Mouse (Mus musculus) midbrain, embryonic 13.5 days (tissue): ENCODE measurements around the gene Thbs2. TPM values are rescaled to one million over a fixed set of nuclear protein-coding genes. Genes with fewer than 3 reads are reported as not detected.

Experiments
- ATAC-seq: fragments of 200-750 bp; cut with Nextera tagmentation; 2 replicates; pipeline ENCODE4 v1.8.0; 2017; ENCODE audit warnings: mild to moderate bottlenecking, moderate TSS enrichment, moderate library complexity
- H3K27ac ChIP-seq: fragments of 300-500 bp; sonication (generic); 2 replicates; pipeline ENCODE4 v1.5.1; 2015; ENCODE audit warnings: inconsistent platforms, mild to moderate bottlenecking, moderate library complexity
- H3K27me3 ChIP-seq: fragments of 300-500 bp; sonication (generic); 2 replicates; pipeline ENCODE4 v1.6.1; 2015; ENCODE audit warnings: mild to moderate bottlenecking, inconsistent platforms
- H3K36me3 ChIP-seq: fragments of 300-500 bp; sonication (generic); 2 replicates; pipeline ENCODE4 v1.6.1; 2015; ENCODE audit warnings: mild to moderate bottlenecking, inconsistent platforms
- H3K4me1 ChIP-seq: fragments of 300-500 bp; sonication (generic); replicated peaks from 2 replicates; pipeline ENCODE4 v1.6.1; 2015; ENCODE audit warnings: inconsistent platforms
- H3K4me2 ChIP-seq: fragments of 300-500 bp; sonication (generic); replicated peaks from 2 replicates; pipeline ENCODE4 v1.6.1; 2015; ENCODE audit warnings: moderate library complexity, mild to moderate bottlenecking, inconsistent platforms
- H3K4me3 ChIP-seq: fragments of 300-500 bp; sonication (generic); replicated peaks from 2 replicates; pipeline ENCODE4 v1.5.1; 2015; ENCODE audit warnings: mild to moderate bottlenecking, inconsistent platforms
- H3K9ac ChIP-seq: fragments of 300-500 bp; sonication (generic); replicated peaks from 2 replicates; pipeline ENCODE4 v1.6.1; 2015; ENCODE audit warnings: mild to moderate bottlenecking, inconsistent platforms
- H3K9me3 ChIP-seq: fragments of 300-500 bp; sonication (generic); 2 replicates; pipeline ENCODE4 v1.6.1; 2016; ENCODE audit warnings: mild to moderate bottlenecking, inconsistent platforms
- whole genome bisulfite sequencing: fragments of 180-500 bp; shearing (Covaris S2); methylation state at CpG from one replicate; pipeline ENCODE4 v1.1.7; 2015; 5-methylcytosine and 5-hydroxymethylcytosine counted together
- polyA plus RNA-seq: library from polyadenylated mRNA; unstranded; fragments of >200 nt; fragmentation: Nextera tagmentation; extraction: Ambion mirVana; gene quantifications from 2 replicates; pipeline ENCODE4 v1.2.1, GENCODE M21; 2015

The Thbs2 gene
- polyA plus RNA-seq, 1 experiment from 2014 or later = 1.2 TPM

DNA sequence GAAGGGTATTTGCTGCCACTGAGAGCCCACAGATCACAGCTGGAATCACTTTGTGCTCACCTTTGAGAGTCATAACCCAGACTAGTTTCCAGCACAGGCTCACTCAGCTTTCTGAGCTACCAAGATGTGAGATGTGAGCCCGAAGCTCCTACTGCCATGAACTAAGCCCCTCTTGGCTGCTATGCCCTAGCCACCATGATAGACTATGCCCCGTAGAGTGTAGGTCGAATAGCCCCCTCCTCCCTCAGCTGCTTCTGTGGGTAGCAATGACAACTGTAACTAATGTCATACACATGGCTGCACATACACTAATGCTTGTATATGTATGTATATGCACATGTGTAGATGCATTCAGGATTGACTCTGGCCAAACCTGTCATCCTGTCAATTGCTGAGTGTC, 20.3 kb upstream of the Thbs2 start:
- no peaks in the 10 kb centered on the region for H3K36me3 ChIP-seq
- H3K4me1 ChIP-seq = peaks cover 10% of the 10 kb centered on the region; the same call in 1 of the 2 replicates
- H3K4me2 ChIP-seq = no peak overlapping the region
- H3K9ac ChIP-seq = no peak overlapping the region
- no peak for ATAC-seq
- no peaks in the 10 kb centered on the region for H3K9me3 ChIP-seq
- H3K27ac ChIP-seq = no peak overlapping the region
- H3K4me3 ChIP-seq = no peak overlapping the region
- H3K27me3 ChIP-seq = no peaks in the 10 kb centered on the region
- 78% methylated on average over 3 of the region's 3 CpGs for WGBS

DNA sequence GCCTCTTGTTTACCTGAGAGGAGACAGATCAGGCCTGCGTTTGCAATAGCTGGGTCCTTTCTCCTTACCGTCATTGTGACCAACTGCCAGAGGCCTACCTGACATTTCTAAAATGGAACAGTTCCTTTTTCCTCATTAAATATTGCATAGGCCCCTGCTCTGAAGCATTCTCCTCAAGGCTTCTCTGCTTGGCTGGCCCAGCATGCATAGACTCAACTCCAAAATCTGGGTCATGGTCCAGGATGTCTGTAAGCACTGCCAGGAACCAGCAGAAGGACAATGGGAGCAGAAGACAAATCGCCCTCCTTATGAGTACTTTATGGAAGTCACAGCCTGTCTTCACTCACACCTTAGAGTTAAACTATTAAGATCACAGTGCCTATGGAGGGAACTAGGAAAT, 17.7 kb upstream of the Thbs2 start:
- Histone ChIP-seq H3K27ac (no peak overlapping the region), H3K27me3 (no peaks in the 10 kb centered on the region), H3K9ac (no peak overlapping the region), H3K9me3 (no peaks in the 10 kb centered on the region), H3K4me1 (peaks cover 6% of the 10 kb centered on the region; the same call in 1 of the 2 replicates), H3K4me3 (no peak overlapping the region), H3K4me2 (no peak overlapping the region), H3K36me3 (no peaks in the 10 kb centered on the region)
- ATAC-seq = no peak
- whole genome bisulfite sequencing = 93% methylated on average over 3 of the region's 3 CpGs

DNA sequence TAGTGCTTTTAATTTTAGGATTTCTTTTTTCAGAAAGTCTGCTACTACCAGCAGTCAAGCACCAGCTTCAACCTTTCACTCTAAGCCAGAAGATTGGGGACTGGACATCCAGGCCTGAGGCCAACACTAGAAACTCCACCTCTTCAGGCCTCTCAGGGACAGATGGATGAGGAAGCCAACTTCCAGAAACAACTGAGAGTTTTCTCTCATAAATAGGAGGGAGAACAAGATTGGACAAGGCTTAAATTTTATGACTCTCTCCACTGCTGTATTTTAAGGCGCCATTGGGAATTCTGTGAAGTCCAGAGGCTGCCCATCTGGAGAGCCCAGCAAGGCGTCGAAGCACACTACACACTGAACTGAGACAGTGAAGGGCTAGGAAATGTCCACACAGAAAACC, 17.0 kb upstream of the Thbs2 start:
- H3K27ac ChIP-seq = no peak overlapping the region
- no peak overlapping the region for H3K9ac ChIP-seq
- no peak for ATAC-seq
- H3K4me3 ChIP-seq = no peak overlapping the region
- WGBS = 93% methylated on average over 3 of the region's 3 CpGs
- peaks cover 6% of the 10 kb centered on the region; the same call in 1 of the 2 replicates for H3K4me1 ChIP-seq
- no peaks in the 10 kb centered on the region for H3K9me3 ChIP-seq
- no peak overlapping the region for H3K4me2 ChIP-seq
- H3K36me3 ChIP-seq = no peaks in the 10 kb centered on the region
- H3K27me3 ChIP-seq = no peaks in the 10 kb centered on the region

DNA sequence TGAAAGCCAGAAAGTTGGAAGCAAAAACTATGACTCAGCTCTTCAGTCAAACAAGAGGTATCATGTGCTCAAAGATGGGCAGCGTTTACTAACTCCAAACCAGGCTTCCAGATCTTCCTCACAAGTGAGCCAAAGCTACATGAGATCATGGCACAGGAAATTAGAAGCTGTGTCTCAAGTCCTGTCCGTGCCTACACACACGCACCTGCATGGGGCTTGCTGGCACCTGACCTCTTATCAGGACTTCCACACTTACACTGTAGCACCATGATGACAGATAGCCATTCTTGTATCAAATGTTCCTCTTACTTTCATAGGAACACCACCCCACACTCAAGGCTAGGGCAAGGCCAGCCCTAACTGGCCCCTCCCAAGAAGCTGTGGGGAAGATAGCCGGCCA, 12.0 kb upstream of the Thbs2 start:
- Histone ChIP-seq H3K4me1 (no peaks in the 10 kb centered on the region), H3K9me3 (no peaks in the 10 kb centered on the region), H3K9ac (no peak overlapping the region), H3K4me3 (no peak overlapping the region), H3K27ac (no peak overlapping the region), H3K27me3 (no peaks in the 10 kb centered on the region), H3K4me2 (no peak overlapping the region), H3K36me3 (no peaks in the 10 kb centered on the region)
- no peak for ATAC-seq
- 93% methylated on average over 4 of the region's 4 CpGs for WGBS

DNA sequence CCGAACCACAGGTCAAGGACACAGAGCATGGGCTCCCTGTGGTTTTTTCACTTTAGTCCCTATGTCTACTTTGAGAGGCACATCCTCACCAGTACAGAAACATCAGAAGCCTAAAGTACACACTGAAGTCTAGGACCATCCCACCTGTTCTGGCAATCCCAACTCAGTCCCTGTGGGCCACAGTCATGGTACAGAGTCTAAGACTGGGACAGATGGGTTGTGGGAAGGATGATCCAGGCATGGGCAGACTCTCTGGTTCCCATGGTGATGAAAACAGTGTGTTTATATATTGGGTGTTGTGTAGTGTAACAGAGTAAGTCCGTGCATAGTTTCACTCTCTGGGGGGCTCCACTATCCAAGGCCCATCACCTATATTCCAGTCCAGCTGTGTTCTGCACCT, 11.4 kb upstream of the Thbs2 start:
- H3K4me1 ChIP-seq = no peaks in the 10 kb centered on the region
- no peak overlapping the region for H3K9ac ChIP-seq
- no peaks in the 10 kb centered on the region for H3K9me3 ChIP-seq
- ATAC-seq = no peak
- H3K27me3 ChIP-seq = no peaks in the 10 kb centered on the region
- no peaks in the 10 kb centered on the region for H3K36me3 ChIP-seq
- 81% methylated on average over 2 of the region's 2 CpGs for WGBS
- H3K4me3 ChIP-seq = no peak overlapping the region
- no peak overlapping the region for H3K4me2 ChIP-seq
- H3K27ac ChIP-seq = no peak overlapping the region

DNA sequence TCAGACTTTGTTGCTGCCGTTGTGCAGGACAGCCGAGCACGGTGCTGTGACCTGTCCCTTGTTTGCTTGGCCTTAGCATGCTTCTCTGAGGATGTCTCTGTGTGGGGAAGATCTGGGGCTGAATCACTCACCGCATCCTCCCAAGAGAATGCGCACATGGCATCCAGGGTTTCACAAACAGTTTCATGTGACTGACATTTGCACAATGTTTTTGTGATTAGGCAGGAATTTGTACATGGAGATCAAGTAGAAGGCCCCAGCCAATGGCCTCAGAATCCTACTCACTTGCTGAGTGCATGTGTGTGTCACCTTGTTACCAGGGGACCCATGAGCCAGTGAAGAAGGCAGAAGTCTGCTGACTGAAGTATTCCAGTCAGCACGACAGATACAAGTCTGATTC, 9.7 kb upstream of the Thbs2 start:
- no peak for ATAC-seq
- Histone ChIP-seq H3K36me3 (no peaks in the 10 kb centered on the region), H3K27me3 (no peaks in the 10 kb centered on the region), H3K4me3 (no peak overlapping the region), H3K9me3 (no peaks in the 10 kb centered on the region), H3K4me2 (no peak overlapping the region), H3K9ac (no peak overlapping the region), H3K27ac (no peak overlapping the region), H3K4me1 (no peaks in the 10 kb centered on the region)
- WGBS = 89% methylated on average over 6 of the region's 6 CpGs

DNA sequence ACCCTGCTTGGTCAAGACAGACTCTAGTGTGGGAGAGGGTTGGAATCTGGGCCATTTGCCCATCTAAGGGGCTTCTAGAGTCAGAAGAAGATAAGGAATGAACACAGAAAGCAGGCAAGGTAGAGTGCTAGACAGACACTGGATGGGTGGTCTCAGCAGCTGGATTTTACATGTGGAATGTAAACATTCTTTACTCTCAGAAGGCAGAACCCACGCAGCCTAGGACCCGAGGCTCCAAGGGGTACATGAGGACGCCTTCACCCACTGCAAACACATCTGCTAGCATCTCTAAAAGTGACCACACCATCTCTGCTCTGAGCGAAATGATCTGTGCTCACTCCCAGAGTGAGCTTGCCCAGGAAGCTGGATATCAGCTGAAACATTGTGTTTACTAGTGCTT, 9.2 kb upstream of the Thbs2 start:
- no peak overlapping the region for H3K4me2 ChIP-seq
- no peaks in the 10 kb centered on the region for H3K27me3 ChIP-seq
- no peaks in the 10 kb centered on the region for H3K36me3 ChIP-seq
- H3K4me1 ChIP-seq = no peaks in the 10 kb centered on the region
- no peak overlapping the region for H3K9ac ChIP-seq
- no peaks in the 10 kb centered on the region for H3K9me3 ChIP-seq
- no peak overlapping the region for H3K4me3 ChIP-seq
- no peak for ATAC-seq
- 82% methylated on average over 4 of the region's 4 CpGs for WGBS
- no peak overlapping the region for H3K27ac ChIP-seq

DNA sequence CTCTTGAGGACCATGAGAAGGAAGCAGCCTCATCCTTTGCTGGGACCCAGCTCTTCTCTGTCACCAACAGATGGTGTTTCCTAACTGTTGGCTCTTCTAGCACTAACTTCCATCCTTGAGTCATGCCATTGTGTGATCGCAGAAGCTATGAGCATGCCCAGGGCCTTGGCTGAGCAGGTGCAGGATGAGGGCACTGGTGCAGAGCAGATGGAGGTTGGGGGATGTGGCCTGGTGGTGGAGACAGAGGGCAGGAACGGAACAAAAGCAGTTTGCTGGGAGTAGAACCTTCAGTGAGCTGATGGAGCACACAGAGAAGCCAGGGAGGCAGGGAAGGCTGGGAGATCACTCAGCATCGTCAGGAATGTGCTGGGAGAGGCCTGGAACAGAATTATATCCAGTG, 8.7 kb upstream of the Thbs2 start:
- 68% methylated on average over 3 of the region's 3 CpGs for whole genome bisulfite sequencing

DNA sequence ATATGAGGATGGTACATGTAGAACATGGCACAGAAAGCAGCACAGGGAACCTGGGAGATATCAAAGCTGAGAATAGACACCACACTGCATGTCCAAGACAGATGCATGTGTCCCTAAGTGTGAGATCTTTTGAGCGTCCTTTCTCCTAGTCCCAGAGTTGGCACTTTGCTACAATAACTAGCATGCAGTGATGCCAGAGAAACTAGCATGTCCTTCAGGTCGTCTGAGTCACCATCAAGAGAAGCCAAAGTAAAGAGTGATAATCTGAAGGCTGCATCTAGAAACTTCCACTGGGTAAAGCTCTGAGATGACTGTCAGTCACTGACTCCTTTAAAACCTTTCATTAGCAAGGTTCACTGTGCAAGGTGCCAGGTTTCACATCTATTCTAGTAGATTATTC, 7.9 kb upstream of the Thbs2 start:
- ATAC-seq = no peak
- WGBS = 72% methylated on average over 2 of the region's 2 CpGs

More for the DNA sequence above, 8.7 kb upstream of the Thbs2 start:
- no peak for ATAC-seq
- H3K27me3 ChIP-seq = no peaks in the 10 kb centered on the region
- H3K4me2 ChIP-seq = no peak overlapping the region
- no peaks in the 10 kb centered on the region for H3K36me3 ChIP-seq
- H3K27ac ChIP-seq = no peak overlapping the region
- no peak overlapping the region for H3K4me3 ChIP-seq
- no peaks in the 10 kb centered on the region for H3K9me3 ChIP-seq
- H3K4me1 ChIP-seq = no peaks in the 10 kb centered on the region
- no peak overlapping the region for H3K9ac ChIP-seq

DNA sequence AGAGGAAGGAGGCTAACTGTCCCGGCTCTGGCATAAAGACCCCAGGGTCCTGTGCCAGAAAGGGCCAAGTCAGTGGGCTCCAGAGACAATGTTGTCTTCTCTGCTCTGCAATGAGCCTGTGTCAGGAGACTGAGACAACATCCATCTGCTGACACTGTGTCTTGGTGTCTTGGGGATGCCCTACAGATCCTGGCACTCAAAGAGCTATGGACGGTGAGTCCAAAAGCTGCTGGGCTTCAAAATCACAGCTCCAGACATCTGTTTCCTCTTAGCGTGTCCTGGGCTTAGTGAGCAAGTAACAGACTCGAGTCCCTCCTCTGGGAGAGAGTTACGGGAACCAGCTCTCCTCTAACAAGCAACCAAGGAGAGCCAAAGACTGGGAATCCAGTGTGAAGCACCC, 6.2 kb upstream of the Thbs2 start:
- Histone ChIP-seq H3K27me3 (no peaks in the 10 kb centered on the region), H3K27ac (no peak overlapping the region), H3K4me1 (no peaks in the 10 kb centered on the region), H3K9me3 (no peaks in the 10 kb centered on the region), H3K9ac (no peak overlapping the region), H3K36me3 (no peaks in the 10 kb centered on the region), H3K4me3 (no peak overlapping the region), H3K4me2 (no peak overlapping the region)
- WGBS = 80% methylated on average over 5 of the region's 5 CpGs
- ATAC-seq = no peak

More for the DNA sequence above, 7.9 kb upstream of the Thbs2 start:
- no peaks in the 10 kb centered on the region for H3K36me3 ChIP-seq
- H3K9ac ChIP-seq = no peak overlapping the region
- H3K4me2 ChIP-seq = no peak overlapping the region
- no peaks in the 10 kb centered on the region for H3K27me3 ChIP-seq
- no peak overlapping the region for H3K4me3 ChIP-seq
- H3K4me1 ChIP-seq = no peaks in the 10 kb centered on the region
- H3K27ac ChIP-seq = no peak overlapping the region
- no peaks in the 10 kb centered on the region for H3K9me3 ChIP-seq

DNA sequence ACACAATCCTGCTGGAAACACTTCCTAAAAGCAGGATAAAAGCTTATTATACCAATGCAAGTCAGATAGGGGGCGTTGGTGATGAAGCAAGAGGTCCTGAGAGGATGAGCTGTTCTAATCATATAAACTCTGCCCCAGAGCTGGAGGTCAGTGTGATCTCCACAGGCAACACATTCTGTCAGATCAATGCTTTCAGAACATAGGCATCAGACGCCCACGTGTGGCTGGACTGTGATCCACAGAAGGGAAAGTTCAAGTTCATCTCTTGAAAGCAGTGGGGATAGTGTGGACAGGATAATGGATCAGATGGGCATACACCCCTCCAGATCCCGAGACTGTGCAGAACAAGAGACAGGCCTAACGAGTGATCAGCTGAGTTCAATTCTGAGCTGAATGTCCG, 4.2 kb upstream of the Thbs2 start:
- WGBS = 70% methylated on average over 6 of the region's 6 CpGs
- H3K36me3 ChIP-seq = no peaks in the 10 kb centered on the region
- H3K4me1 ChIP-seq = peaks cover 11% of the 10 kb centered on the region
- H3K9ac ChIP-seq = no peak overlapping the region
- H3K27ac ChIP-seq = no peak overlapping the region
- ATAC-seq = no peak
- H3K4me3 ChIP-seq = no peak overlapping the region
- H3K27me3 ChIP-seq = no peaks in the 10 kb centered on the region
- no peak overlapping the region for H3K4me2 ChIP-seq
- H3K9me3 ChIP-seq = no peaks in the 10 kb centered on the region

DNA sequence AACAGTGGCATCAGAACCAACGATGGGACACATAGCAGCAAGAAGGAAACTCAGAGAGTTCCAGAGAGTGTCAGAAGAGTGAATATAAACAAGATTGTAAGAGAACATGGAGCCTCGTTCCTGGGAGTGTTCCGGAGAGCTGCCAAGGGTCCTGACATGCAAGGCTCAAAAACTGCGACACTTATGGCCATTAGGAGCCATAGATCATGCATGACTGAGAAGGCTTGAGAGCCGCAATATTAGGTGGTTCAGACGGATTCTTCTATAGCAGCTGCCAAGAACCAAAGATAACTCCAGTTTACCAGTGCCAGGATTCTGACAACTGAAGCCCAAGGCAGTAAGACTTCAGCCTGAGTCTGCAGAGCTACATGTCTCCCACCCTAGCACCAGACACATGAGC, 3.1 kb upstream of the Thbs2 start:
- Histone ChIP-seq H3K36me3 (no peaks in the 10 kb centered on the region), H3K4me2 (no peak overlapping the region), H3K4me3 (no peak overlapping the region), H3K27ac (no peak overlapping the region), H3K4me1 (peaks cover 16% of the 10 kb centered on the region), H3K9ac (no peak overlapping the region), H3K9me3 (no peaks in the 10 kb centered on the region), H3K27me3 (no peaks in the 10 kb centered on the region)
- 85% methylated on average over 6 of the region's 6 CpGs for WGBS
- no peak for ATAC-seq

DNA sequence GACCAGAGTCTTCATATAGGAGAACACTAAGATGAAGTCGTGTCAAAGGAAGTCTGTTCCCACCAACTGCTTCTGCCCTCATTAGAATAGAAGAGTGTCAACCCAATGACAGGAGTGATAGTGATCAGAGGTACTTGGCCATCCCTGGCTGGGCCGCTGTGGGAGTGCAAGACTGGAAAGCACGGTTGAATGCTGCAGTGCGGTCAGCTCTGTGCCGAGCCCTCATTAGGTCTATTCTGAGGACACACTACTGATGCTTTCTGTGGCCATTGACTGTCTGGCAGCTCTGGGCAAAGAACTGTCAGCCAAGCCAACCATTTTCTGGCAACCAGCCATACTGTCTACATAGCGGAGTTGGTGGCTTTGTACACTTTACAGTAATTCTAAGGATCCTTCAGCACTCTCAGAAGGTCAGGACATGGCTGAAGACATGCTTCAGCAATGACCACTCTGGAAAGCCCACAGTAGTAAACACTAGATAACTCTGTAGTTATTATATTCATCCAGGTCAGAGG, 2.3 kb upstream of the Thbs2 start:
- Histone ChIP-seq H3K4me2 (no peak overlapping the region), H3K36me3 (no peaks in the 10 kb centered on the region), H3K27me3 (no peaks in the 10 kb centered on the region), H3K4me1 (peaks cover 16% of the 10 kb centered on the region), H3K9ac (no peak overlapping the region), H3K4me3 (no peak overlapping the region), H3K9me3 (no peaks in the 10 kb centered on the region), H3K27ac (no peak overlapping the region)
- ATAC-seq = no peak
- 96% methylated on average over 6 of the region's 6 CpGs for WGBS
